9 mouse cellular contexts compared by ENCODE assay signal in genomic region chr5:86191356-86191755, GRCm38 (mm10). TPM values are rescaled to one million over a fixed set of nuclear protein-coding genes. Genes with fewer than 3 reads are reported as not detected.
DNase-seq lines count a peak whose midpoint lies in the region; ATAC-seq and TF ChIP-seq lines count a peak whose summit lies in the region.
"Had no signal": no experiment of that assay in that cellular context is flagged by ENCODE, and none has a peak within 500 bp of the region (broad histone marks: within the 10 kb centered on the region; RNA-seq: fewer than 3 reads in every experiment).

No protein-coding gene starts in this region.

- H3K9ac ChIP-seq in heart, embryonic 12.5 days: no peak overlapping the region
- no peak overlapping the region for H3K9ac ChIP-seq in hindbrain, postnatal 0 days (replicated peaks; ENCODE audit: low read length)
- H3K9ac ChIP-seq: limb, embryonic 15.5 days had no signal

- peak; percentile 76 for TF ChIP-seq CTCF in hindbrain, postnatal 0 days (IDR thresholded peaks at IDR 0.05; ENCODE audit: low read depth)

- no peaks in the 10 kb centered on the region for H3K9me3 ChIP-seq in heart, embryonic 12.5 days (replicated peaks)
- no peaks in the 10 kb centered on the region for H3K9me3 ChIP-seq in hindbrain, postnatal 0 days (ENCODE audit: low read length)
- H3K9me3 ChIP-seq: limb, embryonic 15.5 days had no signal

- no peaks in the 10 kb centered on the region for H3K36me3 ChIP-seq in heart, embryonic 12.5 days
- no peaks in the 10 kb centered on the region for H3K36me3 ChIP-seq in hindbrain, postnatal 0 days (ENCODE audit: insufficient read depth, low read length)
- H3K36me3 ChIP-seq: limb, embryonic 15.5 days had no signal

- no peak overlapping the region for H3K4me2 ChIP-seq in heart, embryonic 12.5 days
- no peak overlapping the region for H3K4me2 ChIP-seq in hindbrain, postnatal 0 days (ENCODE audit: low read depth, low read length)
- H3K4me2 ChIP-seq: limb, embryonic 15.5 days had no signal

- peak; percentile 18 to 43 for DNase-seq in heart, adult 9 months (ENCODE audit: low spot score in 2 of 2)
- peak; percentile 64 for DNase-seq in CD4-positive, CD25-positive, alpha-beta regulatory T cell, adult 2 months (ENCODE audit: low read depth, low spot score)
- DNase-seq in adipocyte (ENCODE audit: low spot score): peak; percentile 77
- peak; percentile 85 for DNase-seq in hindbrain, postnatal 0 days (ENCODE audit: low spot score)
- peak; percentile 13 for DNase-seq in skeletal muscle tissue, adult 2 months (ENCODE audit: low read depth, low spot score)
- no peak for DNase-seq in spleen, postnatal 4 days (ENCODE audit: low spot score in 2 of 2)
- no peak for DNase-seq in gastrocnemius, adult 8-10 months (ENCODE audit: low spot score in 2 of 2)

- no peaks in the 10 kb centered on the region for H3K27me3 ChIP-seq in heart, embryonic 12.5 days (replicated peaks)
- no peaks in the 10 kb centered on the region for H3K27me3 ChIP-seq in hindbrain, postnatal 0 days (ENCODE audit: insufficient read depth, low read length)
- H3K27me3 ChIP-seq: limb, embryonic 15.5 days had no signal

- no peak overlapping the region for H3K4me3 ChIP-seq in heart, embryonic 12.5 days
- H3K4me3 ChIP-seq in hindbrain, postnatal 0 days (ENCODE audit: low read length): no peak overlapping the region
- H3K4me3 ChIP-seq: limb, embryonic 15.5 days had no signal

- 10% methylated on average over 4 of the region's 4 CpGs for WGBS in heart, embryonic 12.5 days
- 14% methylated on average over 4 of the region's 4 CpGs for WGBS in hindbrain, postnatal 0 days

- no peak for ATAC-seq in heart, embryonic 12.5 days (ENCODE audit: insufficient number of reproducible peaks, low FRiP score)
- 0 out of 2 replicates have a peak, but pooled peaks have one; percentile 59 for ATAC-seq in hindbrain, postnatal 0 days

- no peak overlapping the region for H3K27ac ChIP-seq in heart, embryonic 12.5 days (ENCODE audit: poor library complexity, severe bottlenecking)
- H3K27ac ChIP-seq in hindbrain, postnatal 0 days: no peak overlapping the region
- H3K27ac ChIP-seq: limb, embryonic 15.5 days had no signal

- no peaks in the 10 kb centered on the region for H3K4me1 ChIP-seq in heart, embryonic 12.5 days (replicated peaks)
- H3K4me1 ChIP-seq in hindbrain, postnatal 0 days (ENCODE audit: insufficient read depth, low read length): no peaks in the 10 kb centered on the region
- H3K4me1 ChIP-seq: limb, embryonic 15.5 days had no signal

RNA-seq across cellular contexts. Expression of gene Gnrhr, which starts 6.3 kb away (rescaled TPM):
- not detected in 2 replicates for polyA plus RNA-seq in heart, embryonic 12.5 days (2016; fragmentation: Nextera tagmentation; extraction: Ambion mirVana)
- total RNA-seq in hindbrain, postnatal 0 days (2014; rRNA removed): not detected in 2 replicates
- polyA plus RNA-seq in hindbrain, postnatal 0 days (2015; fragmentation: Nextera tagmentation; extraction: Ambion mirVana): 0.20 TPM in 1 of 2 replicates, not detected in the other
- not detected for total RNA-seq in gastrocnemius, adult 8-10 months (2022)
- polyA plus RNA-seq: limb, embryonic 15.5 days had no signal

RNA-seq across cellular contexts. Expression of gene Uba6, which starts 18.8 kb away (rescaled TPM):
- polyA plus RNA-seq in heart, embryonic 12.5 days (2016; fragmentation: Nextera tagmentation; extraction: Ambion mirVana): 12.3 and 14.1 TPM in 2 replicates
- 10.6 and 11.9 TPM in 2 replicates for total RNA-seq in hindbrain, postnatal 0 days (2014; rRNA removed)
- polyA plus RNA-seq in hindbrain, postnatal 0 days (2015; fragmentation: Nextera tagmentation; extraction: Ambion mirVana): 7.2 and 7.9 TPM in 2 replicates
- 1 to 10 TPM; 4.5 to 5.9 (median 4.9) TPM for total RNA-seq in gastrocnemius, adult 8-10 months (2022)

Comparison
In these comparisons a context has a peak if more than half of its experiments do, and no peak if none do; other contexts are left out.
1. DNase-seq: peak in heart, adult 9 months (2 of 2), CD4-positive, CD25-positive, alpha-beta regulatory T cell, adult 2 months (single experiment), adipocyte (single experiment), hindbrain, postnatal 0 days (single experiment) and skeletal muscle tissue, adult 2 months (single experiment); none in spleen, postnatal 4 days (0 of 2) and gastrocnemius, adult 8-10 months (0 of 2).